8 mouse cellular contexts compared by ENCODE assay signal in genomic region chr11:51650261-51650660, GRCm38 (mm10). TPM values are rescaled to one million over a fixed set of nuclear protein-coding genes. Genes with fewer than 3 reads are reported as not detected.
DNase-seq lines count a peak whose midpoint lies in the region; ATAC-seq and TF ChIP-seq lines count a peak whose summit lies in the region.

No protein-coding gene starts in this region.

- DNase-seq in lung, adult 2 months = no peak
- DNase-seq in lung, postnatal 36 days = no peak
- DNase-seq in embryonic facial prominence, embryonic 11.5 days (ENCODE audit: low spot score) = no peak
- peak; percentile 52 to 70 for DNase-seq in thymus, postnatal 36 days
- no peak for DNase-seq in left cerebral cortex, adult 11 months (ENCODE audit: low spot score)
- DNase-seq in gastrocnemius, postnatal 36 days = no peak

- 1% methylated on average over 30 of the region's 30 CpGs for WGBS in lung, adult 2 months
- WGBS in embryonic facial prominence, embryonic 11.5 days = under 1% methylated on average over 30 of the region's 30 CpGs
- WGBS in hindbrain, embryonic 13.5 days = under 1% methylated on average over 30 of the region's 30 CpGs

- 0 out of 2 replicates have a peak, but pooled peaks have one; percentile 20 for ATAC-seq in embryonic facial prominence, embryonic 11.5 days (replicated peaks; ENCODE audit: insufficient number of reproducible peaks, low FRiP score, low TSS enrichment, low read depth)
- ATAC-seq in hindbrain, embryonic 13.5 days (ENCODE audit: low FRiP score) = 0 out of 2 replicates have a peak, but pooled peaks have one; percentile 11
- ATAC-seq in megakaryocyte, adult 5-6 weeks (ENCODE audit: poor library complexity, severe bottlenecking) = peak; percentile 15; the same call in 1 of the 2 replicates

- no peak for TF ChIP-seq CTCF in lung, adult 2 months (IDR thresholded peaks at IDR 0.05; ENCODE audit: insufficient read depth, low read length)

- peaks cover 4% of the 10 kb centered on the region for H3K27me3 ChIP-seq in embryonic facial prominence, embryonic 11.5 days (ENCODE audit: control insufficient read depth, insufficient read depth, low read length)
- peaks cover 28% of the 10 kb centered on the region for H3K27me3 ChIP-seq in hindbrain, embryonic 13.5 days

- H3K9ac ChIP-seq in embryonic facial prominence, embryonic 11.5 days (replicated peaks; ENCODE audit: low read length) = peak overlapping the region; percentile 72
- peak overlapping the region; percentile 81 for H3K9ac ChIP-seq in hindbrain, embryonic 13.5 days

- peaks cover 10% of the 10 kb centered on the region; the same call in 1 of the 2 replicates for H3K4me1 ChIP-seq in lung, adult 2 months (ENCODE audit: control insufficient read depth, insufficient read depth, low read length)
- H3K4me1 ChIP-seq in embryonic facial prominence, embryonic 11.5 days (ENCODE audit: control insufficient read depth, insufficient read depth, low read length) = peaks cover 5% of the 10 kb centered on the region
- peaks cover 45% of the 10 kb centered on the region for H3K4me1 ChIP-seq in hindbrain, embryonic 13.5 days (replicated peaks)

- intact Hi-C loops in gastrocnemius, postnatal 36 days (cut with DNase I) = no loop called here

- no peaks in the 10 kb centered on the region for H3K9me3 ChIP-seq in embryonic facial prominence, embryonic 11.5 days (replicated peaks; ENCODE audit: control insufficient read depth, low read length)
- no peaks in the 10 kb centered on the region for H3K9me3 ChIP-seq in hindbrain, embryonic 13.5 days

- peak overlapping the region; percentile 72 for H3K4me3 ChIP-seq in lung, adult 2 months (replicated peaks; ENCODE audit: extremely low read depth, low read depth, low read length)
- H3K4me3 ChIP-seq in embryonic facial prominence, embryonic 11.5 days (ENCODE audit: low read depth, low read length) = peak overlapping the region; percentile 62
- peak overlapping the region; percentile 67 for H3K4me3 ChIP-seq in hindbrain, embryonic 13.5 days

- peak overlapping the region; percentile 89 for H3K4me2 ChIP-seq in embryonic facial prominence, embryonic 11.5 days (ENCODE audit: low read depth, low read length)
- peak overlapping the region; percentile 91 for H3K4me2 ChIP-seq in hindbrain, embryonic 13.5 days

- no peak overlapping the region for H3K27ac ChIP-seq in embryonic facial prominence, embryonic 11.5 days (replicated peaks; ENCODE audit: low read depth, low read length)
- H3K27ac ChIP-seq in hindbrain, embryonic 13.5 days = no peak overlapping the region; the same call in 1 of the 2 replicates

- TF ChIP-seq POLR2A in lung, adult 2 months (IDR thresholded peaks at IDR 0.05; ENCODE audit: borderline replicate concordance, extremely low read depth, low read depth, low read length) = 0 out of 2 replicates have a peak, but pooled peaks have one; percentile 10

- no peaks in the 10 kb centered on the region for H3K36me3 ChIP-seq in embryonic facial prominence, embryonic 11.5 days (replicated peaks; ENCODE audit: control insufficient read depth, insufficient read depth, low read depth, low read length)
- peaks cover 2% of the 10 kb centered on the region; the same call in 1 of the 2 replicates for H3K36me3 ChIP-seq in hindbrain, embryonic 13.5 days

RNA-seq across cellular contexts. Expression of gene N4bp3, which starts 0.4 kb away (rescaled TPM):
- polyA plus RNA-seq in lung, adult 2 months (2012; rRNA removed) = 43.7 and 45.9 TPM in 2 replicates
- 7.4 and 10.2 TPM in 2 replicates for polyA plus RNA-seq in embryonic facial prominence, embryonic 11.5 days (2014; fragmentation: Nextera tagmentation; extraction: Ambion mirVana)
- 12.9 and 14.1 TPM in 2 replicates for polyA plus RNA-seq in hindbrain, embryonic 13.5 days (2015; fragmentation: Nextera tagmentation; extraction: Ambion mirVana)
- total RNA-seq in megakaryocyte, adult 5-6 weeks (2015) = 0.80 and 1.3 TPM in 2 replicates
- 0.45 and 2.9 TPM in 2 replicates for total RNA-seq in megakaryocyte, adult 5-6 weeks (2017)
- total RNA-seq in gastrocnemius, postnatal 36 days (2021) = 1 to 10 TPM; 3.3 to 6.0 TPM

RNA-seq across cellular contexts. Expression of gene D930048N14Rik, which starts 0.5 kb away (rescaled TPM):
- 9.1 and 13.2 TPM in 2 replicates for polyA plus RNA-seq in lung, adult 2 months (2012; rRNA removed)
- polyA plus RNA-seq in embryonic facial prominence, embryonic 11.5 days (2014; fragmentation: Nextera tagmentation; extraction: Ambion mirVana) = 0.88 and 1.1 TPM in 2 replicates
- 0.63 and 0.83 TPM in 2 replicates for polyA plus RNA-seq in hindbrain, embryonic 13.5 days (2015; fragmentation: Nextera tagmentation; extraction: Ambion mirVana)
- total RNA-seq in megakaryocyte, adult 5-6 weeks (2015) = 0.33 and 0.43 TPM in 2 replicates
- 0.26 TPM in 1 of 2 replicates, not detected in the other for total RNA-seq in megakaryocyte, adult 5-6 weeks (2017)
- total RNA-seq in gastrocnemius, postnatal 36 days (2021) = under 1 TPM; 0.18 to 0.30 TPM

RNA-seq across cellular contexts. Expression of gene Rmnd5b, which starts 14.6 kb away (rescaled TPM):
- polyA plus RNA-seq in lung, adult 2 months (2012; rRNA removed) = 64.9 and 65.8 TPM in 2 replicates
- 36.0 and 39.0 TPM in 2 replicates for polyA plus RNA-seq in embryonic facial prominence, embryonic 11.5 days (2014; fragmentation: Nextera tagmentation; extraction: Ambion mirVana)
- polyA plus RNA-seq in hindbrain, embryonic 13.5 days (2015; fragmentation: Nextera tagmentation; extraction: Ambion mirVana) = 74.8 and 77.7 TPM in 2 replicates
- total RNA-seq in megakaryocyte, adult 5-6 weeks (2015) = 50.8 and 63.1 TPM in 2 replicates
- 19.2 and 35.5 TPM in 2 replicates for total RNA-seq in megakaryocyte, adult 5-6 weeks (2017)
- 10 to 100 TPM in 1 of 2 experiments, 1 to 10 TPM in 1; 8.5 to 12.1 TPM for total RNA-seq in gastrocnemius, postnatal 36 days (2021)

RNA-seq across cellular contexts. Expression of gene Nhp2, which starts 30.7 kb away (rescaled TPM):
- 22.6 and 33.3 TPM in 2 replicates for polyA plus RNA-seq in lung, adult 2 months (2012; rRNA removed)
- polyA plus RNA-seq in embryonic facial prominence, embryonic 11.5 days (2014; fragmentation: Nextera tagmentation; extraction: Ambion mirVana) = 169 and 174 TPM in 2 replicates
- 99.6 and 108 TPM in 2 replicates for polyA plus RNA-seq in hindbrain, embryonic 13.5 days (2015; fragmentation: Nextera tagmentation; extraction: Ambion mirVana)
- total RNA-seq in megakaryocyte, adult 5-6 weeks (2015) = 45.3 and 50.5 TPM in 2 replicates
- total RNA-seq in megakaryocyte, adult 5-6 weeks (2017) = 38.1 and 52.6 TPM in 2 replicates
- 10 to 100 TPM; 21.0 to 24.7 TPM for total RNA-seq in gastrocnemius, postnatal 36 days (2021)

RNA-seq across cellular contexts. Expression of gene 0610009B22Rik, which starts 38.4 kb away (rescaled TPM):
- polyA plus RNA-seq in lung, adult 2 months (2012; rRNA removed) = 6.9 and 8.3 TPM in 2 replicates
- polyA plus RNA-seq in embryonic facial prominence, embryonic 11.5 days (2014; fragmentation: Nextera tagmentation; extraction: Ambion mirVana) = 100 and 107 TPM in 2 replicates
- polyA plus RNA-seq in hindbrain, embryonic 13.5 days (2015; fragmentation: Nextera tagmentation; extraction: Ambion mirVana) = 118 and 121 TPM in 2 replicates
- 25.9 and 30.3 TPM in 2 replicates for total RNA-seq in megakaryocyte, adult 5-6 weeks (2015)
- 14.7 and 18.4 TPM in 2 replicates for total RNA-seq in megakaryocyte, adult 5-6 weeks (2017)
- 10 to 100 TPM; 31.8 to 32.0 TPM for total RNA-seq in gastrocnemius, postnatal 36 days (2021)

Comparison
In these comparisons a context has a peak if more than half of its experiments do, and no peak if none do; other contexts are left out.
1. DNase-seq: peak in thymus, postnatal 36 days (2 of 2); none in lung, adult 2 months (single experiment), lung, postnatal 36 days (single experiment), embryonic facial prominence, embryonic 11.5 days (single experiment), left cerebral cortex, adult 11 months (single experiment) and gastrocnemius, postnatal 36 days (0 of 2).
2. Peak in every context shown above with its lines, with median percentiles within 50 percentile points of each other: H3K4me3 ChIP-seq and ATAC-seq.